Mouse (Mus musculus): ENCODE measurements around the gene Tmem101. TPM values are rescaled to one million over a fixed set of nuclear protein-coding genes. Genes with fewer than 3 reads are reported as not detected.

Tmem101 gene
- total RNA-seq, 2 experiments from 2014 or later, result 20.8 to 23.0 TPM

DNA sequence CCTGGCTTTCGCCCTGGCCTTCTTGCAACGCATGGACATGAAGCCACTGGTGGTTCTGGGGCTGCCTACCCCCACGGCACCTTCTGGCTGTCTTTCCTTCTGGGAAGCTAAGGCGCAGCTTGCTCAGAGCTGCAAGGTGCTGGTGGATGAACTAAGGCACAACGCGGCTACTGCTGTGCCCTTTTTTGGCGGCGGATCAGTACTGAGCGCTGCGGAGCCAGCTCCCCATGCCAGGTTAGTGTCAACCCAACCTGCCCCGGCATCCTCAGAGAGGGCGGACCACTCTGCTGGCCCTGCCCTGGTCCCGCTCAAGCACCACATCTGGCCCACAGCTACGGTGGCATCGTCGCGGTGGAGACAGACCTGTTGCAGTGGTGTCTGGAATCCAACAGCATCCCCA, 9.7 kb downstream of the Tmem101 start:
- intact Hi-C loops (cut with DNase I), result no loop called here
- no peak for TF ChIP-seq CTCF (IDR thresholded peaks at IDR 0.05)
- Histone ChIP-seq H3K4me3 (no peak overlapping the region), H3K27ac (no peak overlapping the region)
- DNase-seq (ENCODE audit: extremely low spot score in 1 of 2, low spot score in 2 of 2), result no peak

GRCm38 (mm10) chr11:102146005-102146404, 10.2 kb downstream of the Tmem101 start:
- TF ChIP-seq CTCF (IDR thresholded peaks at IDR 0.05), result no peak
- intact Hi-C loops (cut with DNase I), result no loop called here
- Histone ChIP-seq H3K27ac (no peak overlapping the region), H3K4me3 (no peak overlapping the region)
- DNase-seq (ENCODE audit: extremely low spot score in 1 of 2, low spot score in 2 of 2), result no peak

- H3K27ac ChIP-seq, result no peak within 1 kb of the TSS
- intact Hi-C loops (cut with DNase I), result no loop called here
- DNase-seq (ENCODE audit: extremely low spot score in 1 of 2, low spot score in 2 of 2), result no peak
- no peak within 1 kb of the TSS for H3K4me3 ChIP-seq
- TF ChIP-seq CTCF (IDR thresholded peaks at IDR 0.05), result no peak
Measured at GRCm38 (mm10) chr11:102145471-102146001, 10.7 kb downstream of the Tmem101 start, which contains the start of gene Nags. Nags (plus strand) TSS chr11:102145513.

DNA sequence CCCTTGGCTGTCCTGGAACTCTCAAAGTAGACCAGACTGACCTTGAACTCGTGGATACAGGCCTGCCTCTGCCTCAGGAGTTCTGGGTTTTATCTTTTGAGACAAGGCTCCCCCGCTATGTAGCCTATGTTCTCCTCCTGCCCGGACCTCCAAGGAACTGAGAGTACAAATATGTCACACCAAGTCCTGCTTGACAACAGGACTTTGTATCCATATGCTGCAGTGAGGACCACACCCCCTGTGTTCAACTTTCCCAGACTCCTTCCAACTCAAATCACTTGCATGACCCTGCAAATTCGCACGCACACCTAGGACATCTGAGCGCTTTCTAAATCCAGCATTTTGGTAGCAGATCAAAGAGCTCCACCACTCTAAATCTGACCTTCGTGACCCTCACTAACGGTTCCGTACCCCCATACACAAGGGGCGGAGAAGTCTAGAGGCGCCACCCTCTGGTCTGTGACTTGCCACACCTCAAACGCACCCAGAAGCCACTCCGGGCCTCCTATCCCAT, 11.2 kb downstream of the Tmem101 start:
- Histone ChIP-seq H3K27ac (no peak overlapping the region), H3K4me3 (no peak overlapping the region)
- intact Hi-C loops (cut with DNase I), result no loop called here
- TF ChIP-seq CTCF (IDR thresholded peaks at IDR 0.05), result no peak
- no peak for DNase-seq (ENCODE audit: extremely low spot score in 1 of 2, low spot score in 2 of 2)

DNA sequence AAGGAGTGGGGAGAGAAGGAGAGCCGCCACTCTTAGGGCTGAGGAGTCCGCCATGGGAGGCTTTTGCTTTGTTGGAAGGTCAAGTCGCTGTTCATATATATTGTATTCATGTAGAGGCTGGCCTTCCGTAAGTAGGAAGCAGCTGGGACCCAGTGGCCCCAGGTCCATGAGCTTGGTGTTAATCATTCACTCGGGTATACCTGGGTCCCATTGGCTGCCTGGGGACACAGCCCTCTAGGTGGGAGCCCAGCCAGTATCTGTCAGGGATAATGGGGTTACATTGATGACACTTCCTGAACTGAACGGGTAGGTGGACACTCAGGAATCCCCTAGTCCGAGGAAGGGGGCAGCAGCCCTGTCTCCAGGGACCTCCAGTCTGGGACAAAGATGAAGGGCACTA, 13.8 kb downstream of the Tmem101 start:
- intact Hi-C loops (cut with DNase I), result no loop called here
- no peak for DNase-seq (ENCODE audit: extremely low spot score in 1 of 2, low spot score in 2 of 2)
- no peak overlapping the region for H3K4me3 ChIP-seq
- TF ChIP-seq CTCF (IDR thresholded peaks at IDR 0.05), result no peak
- no peak overlapping the region for H3K27ac ChIP-seq

- intact Hi-C loops (cut with DNase I), result no loop called here
- TF ChIP-seq CTCF (IDR thresholded peaks at IDR 0.05), result peak; percentile 86
- no peak overlapping the region for H3K27ac ChIP-seq
- peak; percentile 61 to 73 for DNase-seq (ENCODE audit: extremely low spot score in 1 of 2, low spot score in 2 of 2)
- no peak overlapping the region for H3K4me3 ChIP-seq
Measured at GRCm38 (mm10) chr11:102140508-102140907, 15.7 kb downstream of the Tmem101 start.

DNA sequence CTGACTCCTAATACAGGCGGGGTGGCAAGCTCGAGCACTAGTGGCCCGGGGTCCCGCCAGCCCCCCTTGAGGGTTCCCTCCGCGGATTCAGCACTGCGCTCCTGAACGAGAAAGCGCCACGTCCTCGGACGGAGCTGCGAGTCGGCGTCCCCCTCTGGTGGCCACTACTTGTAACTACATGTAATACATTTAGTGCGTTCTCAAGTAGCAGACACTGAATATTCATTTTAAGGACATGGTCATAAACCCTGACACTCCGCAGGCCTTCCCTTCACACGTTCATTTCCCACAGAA, 17.8 kb downstream of the Tmem101 start:
- Histone ChIP-seq H3K27ac (no peak overlapping the region), H3K4me3 (no peak overlapping the region)
- peak; percentile 64 to 69 for DNase-seq (ENCODE audit: extremely low spot score in 1 of 2, low spot score in 2 of 2)
- peak; percentile 94 for TF ChIP-seq CTCF (IDR thresholded peaks at IDR 0.05)
- intact Hi-C loops (cut with DNase I), result loop anchor here (1.0 kb wide), 2 partner anchors 36 to 77 kb away; no protein-coding TSS in a partner anchor

DNA sequence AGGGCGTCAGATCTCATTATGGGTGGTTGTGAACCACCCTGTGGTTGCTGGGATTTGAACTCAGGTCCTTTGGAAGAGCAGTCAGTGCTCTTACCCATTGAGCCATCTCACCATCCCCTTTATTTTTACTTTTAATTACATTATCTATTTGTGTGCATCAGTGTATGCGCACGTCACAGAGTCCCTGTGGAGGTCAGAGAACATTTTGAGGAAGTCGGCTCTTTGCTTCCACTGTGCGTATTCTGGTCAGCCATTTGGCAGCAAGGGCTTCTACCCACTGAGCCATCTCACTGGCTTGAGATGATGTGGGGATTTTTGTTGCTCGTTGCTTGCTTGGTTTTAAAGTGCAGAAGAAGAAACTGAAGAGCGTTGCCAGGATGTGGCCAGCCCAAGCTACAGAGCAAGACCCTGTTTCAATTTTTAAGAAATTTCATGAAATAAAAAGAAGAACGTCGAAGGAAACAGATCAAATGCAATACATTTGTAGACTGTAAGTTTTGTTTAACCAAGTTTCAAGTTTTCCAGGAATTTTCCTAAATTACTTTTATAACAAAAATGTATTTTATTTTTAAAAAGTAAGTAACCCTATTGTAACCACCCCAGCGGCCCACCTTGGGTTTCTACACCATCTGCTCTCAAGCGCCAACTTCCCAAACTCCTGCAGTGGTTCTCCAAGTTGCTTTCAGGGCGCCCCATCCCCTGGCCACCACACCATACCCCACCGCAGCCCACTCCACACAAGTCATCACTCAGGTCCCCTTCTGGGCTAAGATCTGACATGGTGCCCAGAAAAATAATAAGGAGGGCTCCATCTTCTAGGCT, 18.4 kb downstream of the Tmem101 start:
- Histone ChIP-seq H3K4me3 (no peak overlapping the region), H3K27ac (no peak overlapping the region)
- TF ChIP-seq CTCF (IDR thresholded peaks at IDR 0.05), result no peak
- DNase-seq (ENCODE audit: extremely low spot score in 1 of 2, low spot score in 2 of 2), result no peak
- intact Hi-C loops (cut with DNase I), result loop anchor here (1.0 to 2.0 kb wide), 3 partner anchors 36 to 151 kb away; partner anchors contain the start of gene Dusp3

GRCm38 (mm10) chr11:102134516-102134915, 21.7 kb downstream of the Tmem101 start:
- no peak for TF ChIP-seq CTCF (IDR thresholded peaks at IDR 0.05)
- Histone ChIP-seq H3K4me3 (no peak overlapping the region), H3K27ac (no peak overlapping the region)
- intact Hi-C loops (cut with DNase I), result no loop called here
- no peak for DNase-seq (ENCODE audit: extremely low spot score in 1 of 2, low spot score in 2 of 2)

- no peak for TF ChIP-seq CTCF (IDR thresholded peaks at IDR 0.05)
- intact Hi-C loops (cut with DNase I), result no loop called here
- DNase-seq (ENCODE audit: extremely low spot score in 1 of 2, low spot score in 2 of 2), result no peak
Measured at GRCm38 (mm10) chr11:102117386-102117785, 38.8 kb downstream of the Tmem101 start.

DNA sequence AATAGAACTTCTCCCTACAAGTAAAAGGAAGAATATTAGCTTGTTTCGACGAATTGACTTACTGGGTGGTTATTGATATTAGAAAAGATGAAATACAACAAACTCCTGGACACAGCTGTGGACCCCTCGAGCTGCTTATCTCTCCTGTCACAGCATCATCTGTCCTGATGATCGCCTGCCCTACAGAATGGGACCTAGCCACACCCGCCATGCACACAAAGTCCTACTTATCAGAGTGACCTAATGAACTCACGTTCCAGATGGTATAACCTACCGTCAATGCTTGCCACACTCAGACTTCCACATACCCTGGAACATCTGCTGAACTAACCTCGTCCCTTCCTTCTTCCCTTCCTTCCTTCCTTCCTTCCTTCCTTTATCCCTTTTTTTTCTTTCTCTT, 40.0 kb downstream of the Tmem101 start:
- H3K27ac ChIP-seq, result no peak overlapping the region
- no peak for TF ChIP-seq CTCF (IDR thresholded peaks at IDR 0.05)
- H3K4me3 ChIP-seq, result no peak overlapping the region
- intact Hi-C loops (cut with DNase I), result no loop called here
- DNase-seq (ENCODE audit: extremely low spot score in 1 of 2, low spot score in 2 of 2), result no peak

More at GRCm38 (mm10) chr11:102117386-102117785, 38.8 kb downstream of the Tmem101 start:
- Histone ChIP-seq H3K27ac (no peak overlapping the region), H3K4me3 (no peak overlapping the region)

- no peak overlapping the region for H3K4me3 ChIP-seq
- no peak for TF ChIP-seq CTCF (IDR thresholded peaks at IDR 0.05)
- no peak for DNase-seq (ENCODE audit: extremely low spot score in 1 of 2, low spot score in 2 of 2)
- no peak overlapping the region for H3K27ac ChIP-seq
- intact Hi-C loops (cut with DNase I), result no loop called here
Measured at GRCm38 (mm10) chr11:102111576-102111975, 44.6 kb downstream of the Tmem101 start.

Data from left cerebral cortex, adult 2 months (tissue).